Mouse (Mus musculus) E14TG2a.4 (cell line): ENCODE measurements around the gene Fam193b.

ENCODE experiments used
- CTCF ChIP-seq: conservative IDR thresholded peaks from 2 replicates; pipeline ENCODE4 v1.5.1; 2014; ENCODE audit warnings: low read length
- NANOG ChIP-seq: IDR thresholded peaks from 2 replicates; pipeline ENCODE4 v1.6.1; 2014; ENCODE audit warnings: borderline replicate concordance, low read length, mixed read lengths
- POU5F1 ChIP-seq: IDR thresholded peaks from 2 replicates; pipeline ENCODE4 v1.6.1; 2014; ENCODE audit warnings: low read length, borderline replicate concordance

- TF ChIP-seq NANOG (no peak), CTCF (no peak), POU5F1 (no peak)
Measured at GRCm38 (mm10) chr13:55511492-55511861, 59.4 kb downstream of the Fam193b start.
